Mouse (Mus musculus) bone marrow, adult 2 months (tissue): ENCODE measurements around the gene Abcb7.

Experiments
- CTCF ChIP-seq: fragments of 200-500 bp; IDR thresholded peaks from 2 replicates; pipeline ENCODE4 v1.5.1; 2011; ENCODE audit warnings: low read length, control low read depth; ENCODE audit not compliant: control insufficient read depth, insufficient read depth
- POLR2A ChIP-seq: fragments of 200-500 bp; IDR thresholded peaks from 2 replicates; pipeline ENCODE4 v1.6.1; 2011; ENCODE audit warnings: low read depth, mild to moderate bottlenecking, control low read depth, low read length, borderline replicate concordance; ENCODE audit not compliant: control insufficient read depth

DNA sequence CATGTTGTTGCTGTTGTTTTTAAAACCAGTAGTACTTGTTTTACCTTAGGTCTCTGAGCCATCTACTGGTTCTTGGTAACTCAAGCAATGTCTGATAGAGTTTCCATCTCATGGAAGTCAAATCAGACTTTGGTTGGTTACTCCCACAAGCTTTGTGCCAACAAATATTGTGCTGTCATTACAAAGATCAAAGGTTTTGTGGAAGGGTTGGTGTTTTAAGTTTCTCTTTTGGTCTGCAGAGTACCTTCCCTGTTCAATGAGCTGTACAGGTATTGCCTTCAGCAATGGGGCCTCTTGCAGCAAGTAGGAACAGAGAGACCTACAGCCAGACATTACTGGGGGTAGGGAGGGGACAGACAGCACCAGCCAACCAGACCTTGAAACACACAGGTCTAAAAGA lies 5.5 kb downstream of the Abcb7 start:
- TF ChIP-seq CTCF (no peak), POLR2A (no peak)
